Mouse (Mus musculus) induced T-regulatory cell, adult 2 months (primary cell): ENCODE measurements around the gene Pde9a.

Experiments
- DNase-seq: peaks from one replicate; pipeline ENCODE4 v3.0.0-alpha.2; 2012; ENCODE audit warnings: low read depth

Gene Pde9a

DNA sequence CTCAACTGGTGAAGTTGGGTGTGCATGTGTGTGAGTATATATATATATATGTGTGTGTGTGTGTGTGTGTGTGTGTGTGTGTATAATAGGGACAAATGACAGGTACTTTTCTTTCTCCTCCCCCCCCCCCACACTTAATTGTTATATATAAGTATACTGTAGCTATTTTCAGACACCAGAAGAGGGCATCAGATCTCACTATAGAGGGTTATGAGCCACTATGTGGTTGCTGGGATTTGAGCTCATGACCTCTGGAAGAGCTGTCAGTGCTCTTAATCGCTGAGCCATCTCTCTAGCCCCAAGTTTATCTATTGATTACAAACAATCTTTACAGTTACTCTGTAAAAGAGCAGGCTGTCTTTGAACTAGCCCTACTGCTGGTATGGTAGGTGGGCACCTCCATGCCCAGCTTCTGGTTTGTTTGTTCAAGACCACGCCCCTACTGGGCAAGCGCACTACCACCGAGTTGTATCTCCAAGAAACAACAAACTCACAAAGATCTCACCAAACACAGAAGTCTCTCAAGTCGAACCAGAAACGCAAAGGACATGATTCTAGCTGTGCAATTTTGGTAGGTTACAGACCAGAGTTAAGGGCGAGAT is 133.4 kb downstream of the Pde9a start:
- DNase-seq = no peak

DNA sequence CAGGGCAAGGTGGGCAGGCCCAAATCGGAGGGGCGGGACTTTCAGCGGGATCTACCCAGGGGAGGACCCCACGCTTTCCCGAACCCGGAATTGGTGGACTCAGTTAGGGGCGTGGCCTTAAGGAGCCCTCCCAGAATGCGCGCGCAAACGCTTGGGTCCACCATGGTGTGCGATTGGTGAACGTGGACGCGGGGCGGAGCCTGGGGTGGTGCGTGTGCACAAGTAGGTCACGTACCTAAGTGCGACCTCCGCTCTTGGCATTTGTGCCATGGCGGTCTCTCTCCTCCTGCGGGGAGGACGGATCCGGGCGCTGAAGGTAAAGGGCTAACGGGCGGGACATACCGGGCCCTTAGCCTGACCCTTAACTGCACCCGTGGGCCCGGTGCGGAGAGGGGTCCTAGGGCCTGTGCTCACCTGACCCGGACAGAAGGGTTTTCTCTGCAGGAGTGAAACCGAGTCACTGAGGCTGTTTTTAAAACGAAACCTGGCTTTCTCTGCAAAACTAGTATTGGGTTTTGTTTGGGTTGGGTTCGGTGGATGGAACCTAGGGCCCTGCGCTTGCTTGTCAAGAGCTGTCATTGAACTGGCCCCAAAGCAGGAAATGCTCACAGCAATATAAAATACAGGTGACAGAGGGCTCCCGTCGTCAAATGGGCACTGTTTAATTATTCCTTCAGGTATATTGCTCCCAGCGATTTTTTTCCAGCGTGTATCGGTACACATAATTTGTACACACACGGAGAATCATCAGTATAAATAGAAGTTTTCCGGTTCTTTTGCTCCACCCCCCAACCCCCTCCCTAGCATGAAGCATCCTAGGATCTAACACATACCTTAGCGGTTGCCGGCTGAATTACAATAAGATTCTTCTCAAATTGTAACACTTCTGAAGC is 134.2 kb downstream of the Pde9a start, which contains the start of the genes Wdr4 and Ndufv3:
Gene Wdr4, minus strand, starts transcription at position 35 of the 893 bp plus-strand sequence.
Gene Ndufv3, plus strand, starts transcription at position 170 of the 893 bp plus-strand sequence.
- peak; percentile 100 for DNase-seq

DNA sequence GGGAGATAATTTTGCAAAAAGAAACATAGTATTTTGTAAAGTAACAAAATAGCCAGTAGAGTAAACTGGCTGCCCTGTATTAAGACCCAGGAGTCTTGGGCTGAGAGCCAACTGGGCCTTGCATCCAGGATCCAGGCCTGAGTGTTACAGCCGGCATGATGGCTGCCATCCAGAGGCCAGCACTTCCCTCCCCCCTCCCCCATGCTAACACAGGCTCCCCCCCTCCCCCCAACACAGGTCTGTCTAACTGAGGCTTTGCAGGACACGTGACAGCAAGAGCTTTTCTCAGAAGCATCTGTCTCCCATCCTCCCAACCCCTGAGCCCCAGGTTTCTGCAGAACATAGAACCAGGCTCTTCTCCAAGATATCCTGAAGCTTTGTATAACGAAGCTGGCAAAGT is 134.9 kb downstream of the Pde9a start:
- DNase-seq = no peak

GRCm38 (mm10) chr17:31521948-31522347 is 135.9 kb downstream of the Pde9a start:
- no peak for DNase-seq

DNA sequence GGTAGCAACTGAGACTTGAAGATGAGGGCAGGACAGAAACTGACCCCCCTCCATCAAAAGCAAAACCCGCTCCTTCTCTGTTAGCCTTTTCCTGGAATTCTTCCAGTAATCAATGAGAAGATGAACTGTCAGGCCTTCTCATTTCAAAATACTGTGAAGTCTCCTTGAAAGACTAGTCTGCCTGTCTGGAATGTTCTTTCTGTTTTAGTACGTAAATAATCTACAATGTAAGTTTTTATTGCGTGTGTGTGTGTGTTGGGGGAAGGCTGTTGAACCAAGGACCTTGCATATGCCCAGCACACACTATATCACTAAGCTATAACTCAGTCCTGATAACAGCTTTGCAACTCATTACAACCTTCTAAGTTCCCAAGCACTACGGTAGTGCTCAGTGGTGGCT is 139.1 kb downstream of the Pde9a start:
- no peak for DNase-seq

GRCm38 (mm10) chr17:31525816-31526215 is 139.8 kb downstream of the Pde9a start:
- DNase-seq = no peak
